Mouse (Mus musculus): Measurements from ENCODE around the gene Atp6v1g2.

- no peak for TF ChIP-seq POLR2A (IDR thresholded peaks at IDR 0.05; ENCODE audit: insufficient read depth, low read depth, low read length)
- TF ChIP-seq CTCF (IDR thresholded peaks at IDR 0.05; ENCODE audit: insufficient read depth, low read depth, low read length), result no peak
Observed at GRCm38 (mm10) chr17:35187959-35188610, 45.4 kb upstream of the Atp6v1g2 start, which contains the start of gene Lst1.
